Mouse (Mus musculus): Measurements from ENCODE around the gene Elavl1.

DNA sequence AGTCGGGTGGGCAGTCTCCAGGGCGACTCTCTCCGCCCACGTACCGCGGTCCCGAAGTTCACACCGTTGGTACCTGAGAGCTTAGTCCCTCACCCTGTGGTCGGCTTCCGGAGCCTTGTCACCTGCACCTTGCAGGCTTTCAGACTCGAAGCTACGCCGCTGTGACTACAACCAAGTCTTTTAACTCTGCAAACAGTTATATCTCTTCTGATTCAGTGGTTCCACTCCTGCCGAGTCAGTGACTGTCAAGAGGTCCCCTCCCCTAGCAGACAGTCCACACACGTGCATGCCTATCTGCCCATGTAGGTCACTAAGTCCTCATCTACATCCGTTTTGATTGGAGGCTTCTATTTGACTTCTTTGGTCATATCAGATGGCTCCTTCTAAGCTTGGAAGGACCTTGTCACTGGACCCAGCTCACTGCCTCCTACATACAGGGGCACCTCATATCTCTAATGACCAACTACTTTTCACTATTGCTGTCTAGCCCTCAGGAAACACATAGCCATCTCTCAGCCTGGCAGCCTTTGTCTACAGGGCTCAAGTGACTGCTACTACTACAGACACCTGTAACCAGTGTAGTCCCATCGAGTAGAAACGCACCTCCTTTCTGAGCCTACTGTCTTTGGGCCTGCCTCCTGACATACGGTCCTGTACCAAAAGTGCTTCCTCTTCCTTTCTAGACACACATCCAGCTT is 85.9 kb downstream of the Elavl1 start:
- TF ChIP-seq CTCF (IDR thresholded peaks at IDR 0.05; ENCODE audit: extremely low read depth, insufficient read length, insufficient replicate concordance, low read depth, low read length) (no peak), POLR2A (IDR thresholded peaks at IDR 0.05; ENCODE audit: low read depth, low read length) (no peak)

All from small intestine, adult 2 months (tissue).